Mouse (Mus musculus) liver, adult (tissue): ENCODE results near the gene Rps19.

Experiments used
- GATA4 ChIP-seq: IDR thresholded peaks from 2 replicates; pipeline ENCODE4 v1.6.1; 2014; ENCODE audit warnings: mild to moderate bottlenecking, low read length; ENCODE audit not compliant: insufficient replicate concordance

Gene Rps19

GRCm38 (mm10) chr7:24892125-24892583 is 8.0 kb downstream of the Rps19 start:
- TF ChIP-seq GATA4, result no peak

GRCm38 (mm10) chr7:24896269-24896668 is 12.1 kb downstream of the Rps19 start:
- no peak for TF ChIP-seq GATA4

- no peak for TF ChIP-seq GATA4
Measured at GRCm38 (mm10) chr7:24897224-24897623, 13.1 kb downstream of the Rps19 start, which contains the start of gene Cd79a. TSS of gene Cd79a (plus strand) at chr7:24897381.

DNA sequence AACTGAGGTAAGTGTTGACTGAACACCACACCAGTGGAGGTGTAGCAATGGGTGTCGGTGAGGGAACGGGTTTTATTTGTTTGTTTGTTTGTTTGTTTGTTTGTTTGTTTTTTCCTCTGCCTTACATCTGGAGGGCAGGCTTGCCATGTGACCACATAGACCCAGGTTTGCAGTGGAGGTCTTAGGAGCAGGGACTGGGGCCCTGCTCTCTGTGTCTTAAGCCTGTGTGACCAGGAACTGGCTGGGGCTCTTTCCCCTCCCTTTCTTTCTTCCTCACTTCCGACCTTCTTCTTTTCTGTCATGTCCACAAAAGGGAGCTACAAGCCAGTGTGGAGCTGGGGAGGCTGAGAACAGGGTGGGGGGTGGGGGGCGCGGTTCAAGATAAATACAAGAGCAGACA is 13.8 kb downstream of the Rps19 start:
- TF ChIP-seq GATA4, result no peak

DNA sequence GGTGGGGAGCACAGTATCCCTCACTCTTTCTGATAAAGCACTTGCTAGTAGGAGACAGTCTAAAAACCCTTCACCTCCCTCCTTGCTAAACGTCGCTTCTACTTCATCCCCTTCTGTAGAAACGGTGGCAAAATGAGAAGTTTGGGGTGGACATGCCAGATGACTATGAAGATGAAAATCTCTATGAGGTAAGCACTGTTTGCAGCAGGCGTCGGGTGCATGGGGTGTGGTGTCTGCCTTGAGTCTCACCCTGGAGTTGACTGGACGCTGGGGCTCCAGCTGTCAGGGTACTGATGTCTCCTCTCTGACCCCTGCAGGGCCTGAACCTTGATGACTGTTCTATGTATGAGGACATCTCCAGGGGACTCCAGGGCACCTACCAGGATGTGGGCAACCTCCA is 16.9 kb downstream of the Rps19 start:
- TF ChIP-seq GATA4, result no peak

- no peak for TF ChIP-seq GATA4
Measured at GRCm38 (mm10) chr7:24901842-24902241, 17.7 kb downstream of the Rps19 start.

GRCm38 (mm10) chr7:24902264-24902629 is 18.1 kb downstream of the Rps19 start:
- no peak for TF ChIP-seq GATA4

GRCm38 (mm10) chr7:24902630-24903443 is 18.7 kb downstream of the Rps19 start, which contains the start of gene Arhgef1:
TSS of gene Arhgef1 (plus strand) at chr7:24902912.
- no peak for TF ChIP-seq GATA4

DNA sequence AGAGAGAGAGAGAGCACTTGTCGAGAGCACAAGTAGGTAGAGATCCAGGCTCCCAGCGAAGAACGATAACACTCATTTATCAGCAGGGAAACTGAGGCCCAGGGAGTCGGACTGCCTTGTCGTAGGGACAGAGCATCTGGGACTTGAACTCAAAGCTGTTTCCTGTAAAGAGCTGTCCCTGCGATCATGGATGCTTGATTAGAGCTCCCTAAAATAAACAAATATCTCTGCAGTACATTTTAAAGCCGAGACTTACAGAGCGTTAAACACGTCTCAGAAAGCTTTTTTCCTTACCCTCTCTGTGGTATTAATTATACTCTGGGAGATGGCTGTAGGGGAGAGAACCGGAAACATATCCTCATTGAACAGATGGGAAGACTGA is 19.3 kb downstream of the Rps19 start:
- TF ChIP-seq GATA4, result no peak

GRCm38 (mm10) chr7:24904070-24904483 is 19.9 kb downstream of the Rps19 start:
- TF ChIP-seq GATA4, result peak; percentile 93; the same call in 1 of the 2 replicates

GRCm38 (mm10) chr7:24904936-24905335 is 20.8 kb downstream of the Rps19 start:
- TF ChIP-seq GATA4, result no peak

DNA sequence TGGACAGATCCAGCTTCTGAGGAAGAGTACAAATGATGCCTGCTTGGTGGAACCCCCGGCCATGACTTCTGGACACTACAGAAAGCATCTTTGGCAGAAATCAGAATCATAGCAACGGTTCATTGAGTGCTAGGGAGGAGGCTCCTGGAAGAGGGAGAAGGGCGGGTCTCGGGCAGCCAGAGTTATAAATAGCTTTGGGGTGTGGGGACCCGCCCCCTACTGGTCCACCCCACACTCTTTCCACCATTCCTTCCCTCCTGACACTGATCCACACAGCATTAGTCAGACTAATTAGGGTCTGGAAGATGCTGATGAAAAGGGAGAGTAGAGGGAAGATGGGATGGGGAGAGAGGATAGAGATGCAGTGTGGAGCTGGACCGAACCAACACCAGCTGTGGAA is 22.4 kb downstream of the Rps19 start:
- no peak for TF ChIP-seq GATA4

DNA sequence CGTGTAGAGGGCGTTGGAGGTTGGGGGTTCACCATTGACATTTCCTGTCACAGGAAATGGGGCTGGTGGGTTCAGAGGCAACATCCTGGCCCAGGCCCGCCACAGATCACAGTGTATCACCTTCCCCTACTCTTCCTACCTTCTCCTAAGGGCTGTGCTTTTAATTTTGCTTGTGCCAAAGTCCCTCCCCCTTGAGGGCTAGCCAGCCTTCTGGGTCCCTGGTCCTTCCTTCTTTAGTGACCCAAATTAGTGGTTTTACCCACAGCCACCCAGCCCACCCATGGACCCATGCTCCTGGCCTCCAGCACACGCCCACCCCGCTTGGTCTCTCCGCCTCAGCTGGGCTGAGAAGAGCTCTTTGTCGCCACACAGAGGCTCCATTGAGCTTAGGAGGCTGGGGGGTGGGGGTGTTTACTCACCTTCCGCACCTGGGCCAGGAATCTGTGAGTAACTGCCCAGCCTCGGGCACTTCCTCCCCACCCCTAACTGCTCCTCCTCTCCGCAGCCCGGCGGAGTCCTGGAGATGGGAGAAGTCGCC is 23.1 kb downstream of the Rps19 start:
- TF ChIP-seq GATA4, result no peak

DNA sequence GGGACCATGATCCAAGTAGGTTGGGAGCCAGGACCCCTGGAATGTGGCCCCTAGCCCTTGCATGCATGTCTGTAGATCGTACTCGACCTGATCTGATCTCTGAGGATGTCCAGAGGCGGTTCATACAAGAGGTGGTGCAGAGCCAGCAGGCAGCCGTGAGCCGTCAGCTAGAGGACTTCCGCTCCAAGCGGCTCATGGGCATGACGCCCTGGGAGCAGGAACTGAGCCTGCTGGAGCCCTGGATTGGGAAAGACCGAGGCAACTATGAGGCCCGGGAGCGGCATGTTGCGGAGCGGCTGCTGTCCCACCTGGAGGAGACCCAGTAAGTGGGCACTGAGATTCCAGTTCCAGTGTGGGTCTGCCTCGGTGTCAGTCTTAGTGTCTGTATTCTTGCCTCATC is 28.3 kb downstream of the Rps19 start:
- no peak for TF ChIP-seq GATA4

DNA sequence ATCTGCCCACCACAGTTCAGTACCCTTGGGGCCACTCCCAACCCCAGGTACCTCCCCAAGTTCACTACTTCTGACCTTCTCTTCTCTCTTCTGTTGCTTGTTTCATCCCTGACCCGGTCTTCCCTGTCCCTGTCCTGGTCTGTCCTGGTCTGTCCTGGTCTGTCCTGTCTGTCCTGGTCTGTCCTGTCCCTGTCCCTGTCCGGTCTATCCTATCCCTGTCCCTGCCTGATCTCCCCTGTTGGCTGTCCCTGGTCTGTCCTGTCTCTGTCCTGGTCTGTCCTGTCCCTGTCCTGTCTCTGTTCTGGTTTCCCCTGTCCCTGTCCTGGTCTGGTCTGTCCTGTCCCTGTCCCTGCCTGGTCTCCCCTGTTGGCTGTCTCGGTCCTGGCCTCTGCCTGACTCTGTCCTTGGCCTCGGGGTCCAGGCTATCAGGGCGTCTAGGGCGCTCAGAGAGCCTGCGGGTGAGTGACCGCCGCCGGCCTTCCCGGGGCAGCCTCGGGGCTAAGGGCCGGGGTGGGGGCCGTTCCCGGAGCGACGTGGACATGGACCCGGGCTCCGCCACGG is 34.7 kb downstream of the Rps19 start:
- no peak for TF ChIP-seq GATA4

DNA sequence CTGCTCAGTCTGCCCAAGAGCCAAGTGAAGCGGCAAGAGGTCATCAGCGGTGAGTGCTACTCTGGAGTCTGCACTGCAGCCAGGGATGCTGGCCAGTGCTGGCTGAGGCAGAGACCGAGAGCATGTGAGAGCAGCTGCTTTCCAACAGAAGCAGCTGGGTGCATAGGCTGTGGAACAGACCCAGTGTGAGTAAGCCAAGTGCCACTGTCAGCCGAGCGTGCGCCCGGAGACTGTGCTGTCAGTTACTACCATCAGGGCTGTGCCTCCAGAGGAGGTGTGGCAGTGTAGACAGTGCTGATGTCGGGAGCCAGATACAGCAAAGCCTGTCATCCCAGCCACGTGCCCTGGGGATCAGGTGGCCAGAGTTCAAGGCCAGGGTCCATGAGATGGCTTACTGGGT is 35.6 kb downstream of the Rps19 start:
- no peak for TF ChIP-seq GATA4

DNA sequence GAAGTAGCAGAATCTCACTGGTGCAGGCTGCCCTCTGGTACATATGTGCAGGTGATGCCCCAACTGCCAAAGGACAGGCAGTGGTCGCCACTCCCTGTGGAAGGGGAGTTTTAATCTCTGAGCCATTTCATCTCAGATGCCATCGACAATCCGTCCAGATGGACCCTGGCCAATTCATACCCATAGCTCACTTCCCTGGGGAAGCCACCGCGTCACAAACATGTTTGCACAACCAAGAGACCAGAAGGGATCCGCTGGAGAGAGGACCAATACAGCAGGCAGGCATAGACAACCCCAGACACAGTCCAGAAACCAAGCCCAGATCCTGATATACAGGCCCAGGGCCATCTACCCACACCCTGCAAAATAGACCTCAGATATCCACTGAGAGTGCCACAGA is 46.3 kb downstream of the Rps19 start:
- TF ChIP-seq GATA4, result no peak

GRCm38 (mm10) chr7:24931651-24932050 is 47.5 kb downstream of the Rps19 start:
- no peak for TF ChIP-seq GATA4
